Mouse (Mus musculus) stomach, embryonic 16.5 days (tissue): Measurements from ENCODE around the gene Comp. TPM values are rescaled to one million over a fixed set of nuclear protein-coding genes. Genes with fewer than 3 reads are reported as not detected.

ENCODE experiments used
- ATAC-seq: fragments of 200-750 bp; cut with Nextera tagmentation; 2 replicates; pipeline ENCODE4 v1.8.0; 2017; ENCODE audit warnings: moderate number of reproducible peaks, moderate TSS enrichment; ENCODE audit not compliant: insufficient read depth, low FRiP score
- H3K27ac ChIP-seq: fragments of 300-500 bp; sonication (generic); 2 replicates; pipeline ENCODE4 v1.5.1; 2014; ENCODE audit warnings: low read length
- H3K27me3 ChIP-seq: fragments of 300-500 bp; sonication (generic); 2 replicates; pipeline ENCODE4 v1.6.1; 2014; ENCODE audit warnings: low read length, control low read depth, mixed read lengths; ENCODE audit not compliant: control insufficient read depth, insufficient read depth
- H3K36me3 ChIP-seq: fragments of 300-500 bp; sonication (generic); 2 replicates; pipeline ENCODE4 v1.6.1; 2014; ENCODE audit warnings: low read length; ENCODE audit not compliant: control insufficient read depth, insufficient read depth
- H3K4me1 ChIP-seq: fragments of 300-500 bp; sonication (generic); 2 replicates; pipeline ENCODE4 v1.6.1; 2014; ENCODE audit warnings: low read length, control low read depth, mixed read lengths; ENCODE audit not compliant: control insufficient read depth, insufficient read depth
- H3K4me2 ChIP-seq: fragments of 300-500 bp; sonication (generic); 2 replicates; pipeline ENCODE4 v1.6.1; 2014; ENCODE audit warnings: low read depth, low read length, mixed read lengths
- H3K4me3 ChIP-seq: fragments of 300-500 bp; sonication (generic); replicated peaks from 2 replicates; pipeline ENCODE4 v1.5.1; 2014; ENCODE audit warnings: mild to moderate bottlenecking, low read length
- H3K9ac ChIP-seq: fragments of 300-500 bp; sonication (generic); 2 replicates; pipeline ENCODE4 v1.6.1; 2014; ENCODE audit warnings: low read length
- H3K9me3 ChIP-seq: fragments of 300-500 bp; sonication (generic); replicated peaks from 2 replicates; pipeline ENCODE4 v1.6.1; 2016; ENCODE audit warnings: low read length, control low read depth; ENCODE audit not compliant: control insufficient read depth
- WGBS: fragments of 180-500 bp; shearing (Covaris S2); extraction: QIAGEN DNeasy Blood & Tissue Kit; methylation state at CpG from one replicate; pipeline ENCODE4 v1.1.7; 2014; 5-methylcytosine and 5-hydroxymethylcytosine counted together
- polyA plus RNA-seq: library from polyadenylated mRNA; unstranded; fragments of >200 nt; fragmentation: Nextera tagmentation; extraction: Ambion mirVana; gene quantifications from 2 replicates; pipeline ENCODE4 v1.2.1, GENCODE M21; 2015

Comp gene
- polyA plus RNA-seq, 1 experiment from 2014 or later: 0.25 TPM

DNA sequence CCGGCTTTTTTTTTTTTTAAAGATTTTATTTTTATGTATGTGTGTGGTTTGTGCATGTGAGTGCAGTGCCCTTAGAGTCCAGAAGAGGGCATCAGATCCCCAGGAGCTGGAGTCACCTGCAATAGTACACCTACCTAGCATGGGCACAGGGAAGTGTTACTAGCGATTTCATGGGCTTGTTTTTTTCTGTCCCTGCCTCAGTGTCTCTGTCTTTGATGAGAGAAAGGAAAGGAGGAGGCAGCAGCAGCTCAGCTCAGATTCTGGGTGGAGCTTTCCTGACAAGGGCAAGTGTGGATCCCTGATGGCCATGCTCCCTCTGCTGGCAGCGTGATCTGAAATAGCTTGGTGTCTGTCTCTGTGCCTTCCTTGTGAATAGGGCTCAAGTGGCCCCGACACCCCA, 12.6 kb upstream of the Comp start:
- 47% methylated on average over 4 of the region's 4 CpGs for WGBS
- H3K27me3 ChIP-seq: no peaks in the 10 kb centered on the region
- H3K9me3 ChIP-seq: no peaks in the 10 kb centered on the region
- no peaks in the 10 kb centered on the region for H3K36me3 ChIP-seq
- H3K9ac ChIP-seq: no peak overlapping the region
- H3K4me2 ChIP-seq: no peak overlapping the region
- peaks cover 6% of the 10 kb centered on the region; the same call in 1 of the 2 replicates for H3K4me1 ChIP-seq
- ATAC-seq: no peak
- no peak overlapping the region for H3K27ac ChIP-seq
- H3K4me3 ChIP-seq: no peak overlapping the region

DNA sequence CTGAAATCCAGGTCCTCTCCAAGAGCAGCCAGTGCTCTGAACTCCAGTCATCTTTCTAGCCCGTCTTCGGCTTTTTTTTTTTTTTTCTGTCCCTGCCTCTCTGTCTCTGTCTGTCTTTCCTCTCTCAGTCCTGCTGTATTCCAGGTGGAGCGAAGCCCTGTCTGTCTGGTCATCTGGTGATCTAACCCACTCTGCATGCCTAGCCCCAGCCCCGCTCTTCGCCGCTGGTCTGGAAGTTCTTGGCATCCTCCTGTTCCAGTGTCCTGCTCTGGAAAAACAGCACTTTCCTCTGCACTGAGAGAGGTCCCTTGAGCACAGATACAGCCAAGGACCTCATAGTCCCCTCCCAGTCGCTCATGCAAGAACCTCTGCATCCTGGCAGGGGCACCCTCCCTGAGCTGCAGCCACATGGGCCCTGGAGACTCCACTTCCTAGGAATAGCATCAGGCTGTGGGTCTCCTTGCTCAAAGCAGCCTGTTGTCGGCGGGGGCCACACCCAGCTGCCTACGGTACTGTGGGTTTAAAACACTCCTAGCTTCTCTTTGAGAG, 11.8 kb upstream of the Comp start:
- H3K9ac ChIP-seq: no peak overlapping the region
- no peak overlapping the region for H3K4me2 ChIP-seq
- 70% methylated on average over 10 of the region's 10 CpGs for WGBS
- no peak for ATAC-seq
- no peaks in the 10 kb centered on the region for H3K9me3 ChIP-seq
- H3K36me3 ChIP-seq: no peaks in the 10 kb centered on the region
- peaks cover 6% of the 10 kb centered on the region; the same call in 1 of the 2 replicates for H3K4me1 ChIP-seq
- no peaks in the 10 kb centered on the region for H3K27me3 ChIP-seq
- H3K27ac ChIP-seq: no peak overlapping the region
- no peak overlapping the region for H3K4me3 ChIP-seq

GRCm38 (mm10) chr8:70364066-70364465, 9.3 kb upstream of the Comp start:
- peaks cover 6% of the 10 kb centered on the region; the same call in 1 of the 2 replicates for H3K4me1 ChIP-seq
- no peaks in the 10 kb centered on the region for H3K9me3 ChIP-seq
- no peak overlapping the region for H3K27ac ChIP-seq
- no peak overlapping the region for H3K4me3 ChIP-seq
- peak; percentile 70 for ATAC-seq
- H3K4me2 ChIP-seq: no peak overlapping the region
- no peak overlapping the region for H3K9ac ChIP-seq
- WGBS: 50% methylated on average over 5 of the region's 5 CpGs
- H3K27me3 ChIP-seq: no peaks in the 10 kb centered on the region
- no peaks in the 10 kb centered on the region for H3K36me3 ChIP-seq

DNA sequence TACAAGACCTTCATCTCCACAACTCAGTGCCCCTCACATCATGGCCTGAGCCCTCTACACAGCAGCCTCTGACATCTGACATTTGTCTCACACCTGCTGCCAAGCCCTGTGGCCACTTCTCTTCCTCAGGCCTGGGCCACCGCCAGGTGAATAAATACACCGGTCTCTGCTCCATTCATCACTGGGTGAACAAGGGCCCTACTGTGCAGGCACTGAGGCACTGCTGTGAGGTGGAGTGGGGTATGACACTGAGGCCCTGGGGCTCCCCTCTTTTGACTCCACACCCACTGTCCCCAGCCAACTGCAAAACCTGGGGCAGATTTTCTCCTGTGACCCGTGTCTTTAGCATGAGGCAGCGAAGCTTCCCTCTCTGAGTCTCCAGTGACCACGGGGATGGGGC, 6.8 kb upstream of the Comp start:
- no peak overlapping the region for H3K4me2 ChIP-seq
- ATAC-seq: no peak; the same call in 1 of the 2 replicates
- no peak overlapping the region for H3K4me3 ChIP-seq
- H3K27me3 ChIP-seq: no peaks in the 10 kb centered on the region
- no peaks in the 10 kb centered on the region for H3K9me3 ChIP-seq
- H3K36me3 ChIP-seq: no peaks in the 10 kb centered on the region
- H3K9ac ChIP-seq: no peak overlapping the region; the same call in 1 of the 2 replicates
- H3K27ac ChIP-seq: no peak overlapping the region
- 55% methylated on average over 5 of the region's 5 CpGs for WGBS
- peaks cover 3% of the 10 kb centered on the region; the same call in 1 of the 2 replicates for H3K4me1 ChIP-seq

GRCm38 (mm10) chr8:70370476-70370875, 2.9 kb upstream of the Comp start:
- Histone ChIP-seq H3K9me3 (no peaks in the 10 kb centered on the region), H3K4me1 (peaks cover 21% of the 10 kb centered on the region), H3K4me3 (no peak overlapping the region), H3K9ac (no peak overlapping the region), H3K27me3 (peaks cover 39% of the 10 kb centered on the region), H3K36me3 (no peaks in the 10 kb centered on the region), H3K4me2 (no peak overlapping the region), H3K27ac (no peak overlapping the region)
- WGBS: 84% methylated on average over 7 of the region's 7 CpGs
- no peak for ATAC-seq

- no peak for ATAC-seq
- Histone ChIP-seq H3K4me3 (no peak overlapping the region), H3K9me3 (no peaks in the 10 kb centered on the region), H3K36me3 (no peaks in the 10 kb centered on the region), H3K4me2 (no peak overlapping the region), H3K27ac (no peak overlapping the region), H3K9ac (no peak overlapping the region), H3K4me1 (peaks cover 29% of the 10 kb centered on the region), H3K27me3 (peaks cover 53% of the 10 kb centered on the region)
- WGBS: 45% methylated on average over 6 of the region's 6 CpGs
Measured at GRCm38 (mm10) chr8:70371951-70372350, 1.4 kb upstream of the Comp start.

DNA sequence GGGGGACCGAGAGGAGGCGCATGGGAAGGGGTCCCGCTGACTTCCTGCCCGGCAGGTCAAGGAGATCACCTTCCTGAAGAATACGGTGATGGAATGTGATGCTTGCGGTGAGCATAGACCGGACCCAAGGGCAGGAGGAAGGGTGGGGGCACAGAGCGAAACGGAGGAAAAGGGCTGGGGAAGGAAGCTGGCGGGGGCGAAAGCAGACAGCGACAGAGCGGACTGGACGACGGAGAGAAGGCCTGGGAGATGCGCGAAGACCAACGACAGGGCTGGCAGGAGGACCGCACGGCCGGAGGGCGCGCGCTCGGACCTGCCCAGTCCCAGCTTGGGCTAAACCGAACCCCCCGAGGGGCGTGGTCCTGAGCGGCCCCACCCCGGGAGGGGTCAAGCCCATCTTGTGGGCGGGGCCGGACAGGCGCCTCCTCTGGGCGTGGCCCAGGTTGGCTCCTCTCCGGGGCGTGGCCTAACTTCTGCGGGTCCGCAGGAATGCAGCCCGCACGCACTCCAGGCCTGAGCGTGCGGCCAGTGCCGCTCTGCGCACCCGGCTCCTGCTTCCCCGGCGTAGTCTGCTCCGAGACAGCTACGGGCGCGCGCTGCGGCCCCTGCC, 1.1 kb downstream of the Comp start:
- ATAC-seq: peak; percentile 74
- WGBS: under 1% methylated on average over 52 of the region's 53 CpGs
- no peak overlapping the region for H3K27ac ChIP-seq
- no peaks in the 10 kb centered on the region for H3K36me3 ChIP-seq
- peak overlapping the region; percentile 28; the same call in 1 of the 2 replicates for H3K9ac ChIP-seq
- peak overlapping the region; percentile 45 for H3K4me3 ChIP-seq
- H3K4me1 ChIP-seq: peaks cover 29% of the 10 kb centered on the region
- peaks cover 71% of the 10 kb centered on the region for H3K27me3 ChIP-seq
- H3K4me2 ChIP-seq: peak overlapping the region; percentile 69
- no peaks in the 10 kb centered on the region for H3K9me3 ChIP-seq

DNA sequence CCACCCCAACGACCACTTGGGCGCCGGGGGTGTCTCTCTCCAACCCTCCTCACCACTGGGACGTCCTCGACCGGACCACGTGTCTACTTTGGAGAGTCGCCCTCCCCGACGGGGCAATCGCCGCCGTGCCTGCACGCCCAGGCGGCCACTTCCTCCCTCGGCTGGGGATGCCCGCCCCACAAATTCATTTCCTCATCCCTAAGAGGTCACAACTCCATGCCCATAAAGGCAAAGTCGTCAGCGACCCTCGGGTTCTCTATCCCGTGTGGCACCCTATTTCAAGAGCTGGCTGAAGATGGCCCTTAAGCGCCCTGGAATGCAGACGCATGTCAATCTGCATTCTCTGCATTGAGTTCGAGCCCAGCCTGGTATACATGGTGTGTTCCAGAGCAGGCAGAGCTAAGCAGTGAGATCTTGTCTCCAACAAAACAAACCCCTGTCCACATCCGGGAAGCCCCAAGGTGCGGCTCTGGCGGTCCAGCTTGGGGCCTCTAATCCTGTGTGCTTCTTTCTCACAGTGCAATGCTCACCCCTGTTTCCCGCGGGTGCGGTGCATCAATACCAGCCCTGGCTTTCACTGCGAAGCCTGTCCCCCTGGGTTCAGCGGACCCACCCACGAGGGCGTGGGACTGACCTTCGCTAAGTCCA, 2.0 kb downstream of the Comp start:
- 7% methylated on average over 35 of the region's 35 CpGs for WGBS
- no peak for ATAC-seq
- no peak overlapping the region for H3K27ac ChIP-seq
- H3K4me1 ChIP-seq: peaks cover 29% of the 10 kb centered on the region
- no peaks in the 10 kb centered on the region for H3K9me3 ChIP-seq
- H3K27me3 ChIP-seq: peaks cover 71% of the 10 kb centered on the region
- H3K9ac ChIP-seq: no peak overlapping the region
- H3K4me3 ChIP-seq: peak overlapping the region; percentile 45; the same call in 1 of the 2 replicates
- no peaks in the 10 kb centered on the region for H3K36me3 ChIP-seq
- H3K4me2 ChIP-seq: no peak overlapping the region; the same call in 1 of the 2 replicates

DNA sequence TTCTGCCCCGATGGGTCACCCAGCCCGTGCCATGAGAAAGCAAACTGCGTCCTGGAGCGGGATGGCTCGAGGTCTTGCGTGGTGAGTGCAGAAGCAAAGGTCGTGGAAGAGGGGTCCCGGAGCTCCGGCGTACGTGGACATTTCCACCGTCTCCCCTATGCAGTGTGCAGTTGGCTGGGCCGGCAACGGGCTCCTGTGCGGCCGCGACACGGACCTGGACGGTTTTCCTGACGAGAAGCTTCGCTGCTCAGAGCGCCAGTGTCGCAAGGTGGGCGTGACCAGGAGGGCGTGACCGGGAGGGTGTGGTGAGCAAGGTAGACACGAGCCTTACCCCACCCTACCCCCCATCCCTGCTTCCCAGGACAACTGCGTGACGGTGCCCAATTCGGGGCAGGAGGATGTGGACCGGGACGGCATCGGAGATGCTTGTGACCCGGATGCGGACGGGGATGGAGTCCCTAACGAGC, 3.0 kb downstream of the Comp start:
- H3K4me2 ChIP-seq: peak overlapping the region; percentile 12; the same call in 1 of the 2 replicates
- WGBS: 7% methylated on average over 37 of the region's 37 CpGs
- ATAC-seq: no peak

More for the DNA sequence above, 3.0 kb downstream of the Comp start:
- Histone ChIP-seq H3K27me3 (peaks cover 71% of the 10 kb centered on the region), H3K4me1 (peaks cover 29% of the 10 kb centered on the region), H3K27ac (no peak overlapping the region), H3K4me3 (peak overlapping the region; percentile 17), H3K9ac (no peak overlapping the region), H3K36me3 (no peaks in the 10 kb centered on the region), H3K9me3 (no peaks in the 10 kb centered on the region)
